ENCODE assay signal across 9 mouse cellular contexts in the genomic region with DNA sequence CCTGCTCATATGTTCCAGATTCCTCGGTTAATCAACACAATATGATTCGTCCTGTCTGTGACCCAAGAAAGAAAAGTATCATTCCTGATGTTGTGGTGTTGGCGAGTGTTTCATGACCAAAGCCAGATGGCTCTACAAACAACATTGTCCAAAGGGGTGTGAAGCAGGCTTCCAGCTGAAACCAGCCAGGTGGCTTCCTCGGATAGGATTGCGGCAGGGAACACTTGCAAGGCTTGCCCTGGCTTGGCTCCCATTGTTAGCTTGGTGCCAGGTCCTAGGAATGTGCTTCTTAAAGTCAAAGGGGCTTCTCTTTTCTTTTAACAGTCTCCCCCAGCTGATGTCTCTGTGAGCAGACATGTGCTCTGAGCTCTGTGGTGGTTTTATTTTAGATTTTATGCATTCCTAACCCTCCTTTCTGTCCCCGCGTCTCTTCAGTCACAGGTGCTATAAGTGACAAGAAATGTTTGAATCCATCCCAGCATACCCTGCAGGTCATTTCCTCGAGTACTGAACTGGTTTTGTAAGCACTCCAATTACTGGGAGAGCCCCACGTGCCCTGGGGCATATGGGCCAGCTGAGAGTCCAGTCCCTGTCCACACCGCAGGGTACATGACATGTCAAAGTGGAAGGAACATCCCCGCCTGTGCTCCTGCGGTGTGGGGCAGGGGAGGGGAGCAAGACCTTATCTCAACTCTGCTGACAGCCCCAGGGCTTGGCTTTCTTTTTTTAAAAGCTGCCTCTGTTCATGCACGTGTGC.
A peak's percentile ranks its signal among the peaks of the same experiment; 100 is the strongest.
DNase-seq lines count a peak whose midpoint lies in the region; ATAC-seq and TF ChIP-seq lines count a peak whose summit lies in the region.
"Had no signal": no experiment of that assay in that cellular context is flagged by ENCODE, and none has a peak within 500 bp of the region (broad histone marks: within the 10 kb centered on the region; RNA-seq: fewer than 3 reads in every experiment).

No protein-coding gene starts in this region.

- H3K4me2 ChIP-seq in forebrain, postnatal 0 days (ENCODE audit: low read depth): no peak overlapping the region
- H3K4me2 ChIP-seq in forebrain, embryonic 12.5 days: no peak overlapping the region
- no peak overlapping the region for H3K4me2 ChIP-seq in stomach, postnatal 0 days (replicated peaks; ENCODE audit: low read depth)
- H3K4me2 ChIP-seq in liver, postnatal 0 days (ENCODE audit: low read depth, low read length): no peak overlapping the region
- H3K4me2 ChIP-seq: liver, embryonic 13.5 days had no signal

- intact Hi-C loops in gastrocnemius, adult 2 months (cut with DNase I): loop anchor here (5.0 to 10.0 kb wide), 2 partner anchors 203 to 451 kb away; no protein-coding TSS in a partner anchor

- H3K27ac ChIP-seq in forebrain, postnatal 0 days (ENCODE audit: low read depth, low read length): peak overlapping the region; percentile 62
- H3K27ac ChIP-seq in forebrain, embryonic 12.5 days: no peak overlapping the region
- peak overlapping the region; percentile 66 for H3K27ac ChIP-seq in gastrocnemius, adult 2 months
- no peak overlapping the region for H3K27ac ChIP-seq in stomach, postnatal 0 days (replicated peaks)
- no peak overlapping the region for H3K27ac ChIP-seq in liver, postnatal 0 days (ENCODE audit: low read depth)
- H3K27ac ChIP-seq: liver, embryonic 13.5 days had no signal

- H3K4me1 ChIP-seq in forebrain, postnatal 0 days (ENCODE audit: insufficient read depth): peaks cover 8% of the 10 kb centered on the region; the same call in 1 of the 2 replicates
- peaks cover 4% of the 10 kb centered on the region; the same call in 1 of the 2 replicates for H3K4me1 ChIP-seq in forebrain, embryonic 12.5 days
- H3K4me1 ChIP-seq in stomach, postnatal 0 days (replicated peaks; ENCODE audit: control insufficient read depth, insufficient read depth): no peaks in the 10 kb centered on the region; the same call in 1 of the 2 replicates
- H3K4me1 ChIP-seq in liver, postnatal 0 days (ENCODE audit: insufficient read depth): no peaks in the 10 kb centered on the region
- H3K4me1 ChIP-seq: liver, embryonic 13.5 days had no signal

- no peaks in the 10 kb centered on the region for H3K36me3 ChIP-seq in forebrain, postnatal 0 days (ENCODE audit: insufficient read depth)
- H3K36me3 ChIP-seq in forebrain, embryonic 12.5 days (replicated peaks): no peaks in the 10 kb centered on the region
- H3K36me3 ChIP-seq in stomach, postnatal 0 days (ENCODE audit: control insufficient read depth, insufficient read depth, low read length): no peaks in the 10 kb centered on the region
- H3K36me3 ChIP-seq in liver, postnatal 0 days (replicated peaks; ENCODE audit: insufficient read depth, low read length): no peaks in the 10 kb centered on the region
- H3K36me3 ChIP-seq: liver, embryonic 13.5 days had no signal

- H3K9ac ChIP-seq in forebrain, postnatal 0 days: no peak overlapping the region
- H3K9ac ChIP-seq in forebrain, embryonic 12.5 days: no peak overlapping the region
- H3K9ac ChIP-seq in stomach, postnatal 0 days (ENCODE audit: low read length): no peak overlapping the region
- H3K9ac ChIP-seq in liver, postnatal 0 days (replicated peaks): no peak overlapping the region
- H3K9ac ChIP-seq: liver, embryonic 13.5 days had no signal

- TF ChIP-seq CTCF in forebrain, postnatal 0 days (IDR thresholded peaks at IDR 0.05; ENCODE audit: low read depth): no peak
- no peak for TF ChIP-seq CTCF in gastrocnemius, adult 2 months (IDR thresholded peaks at IDR 0.05)
- no peak for TF ChIP-seq CTCF in stomach, postnatal 0 days (IDR thresholded peaks at IDR 0.05; ENCODE audit: low read depth)
- no peak for TF ChIP-seq CTCF in liver, postnatal 0 days (IDR thresholded peaks at IDR 0.05; ENCODE audit: low read depth)

- peak; percentile 12; the same call in 1 of the 2 replicates for ATAC-seq in forebrain, postnatal 0 days
- ATAC-seq in forebrain, embryonic 12.5 days (ENCODE audit: low FRiP score): no peak
- no peak for ATAC-seq in stomach, postnatal 0 days (ENCODE audit: low FRiP score, low TSS enrichment)
- ATAC-seq in liver, postnatal 0 days: no peak

- no peak for DNase-seq in forebrain, postnatal 0 days
- DNase-seq in brain, adult 2 months (ENCODE audit: low read depth, low spot score): peak; percentile 93
- peak; percentile 68 for DNase-seq in gastrocnemius, adult 2 months
- DNase-seq in kidney, adult 9 months: peak; percentile 13
- DNase-seq in stomach, postnatal 0 days (ENCODE audit: low spot score): peak; percentile 19
- no peak for DNase-seq in liver, postnatal 0 days
- DNase-seq in neural tube, embryonic 10.5 days (ENCODE audit: extremely low spot score, low spot score): no peak
- DNase-seq: liver, embryonic 13.5 days had no signal

- no peak for TF ChIP-seq EP300 in stomach, postnatal 0 days (optimal IDR thresholded peaks at IDR 0.05)
- TF ChIP-seq EP300 in liver, postnatal 0 days (IDR thresholded peaks at IDR 0.05; ENCODE audit: low read depth): no peak

- H3K4me3 ChIP-seq in forebrain, postnatal 0 days (ENCODE audit: low read depth, low read length): no peak overlapping the region
- H3K4me3 ChIP-seq in forebrain, embryonic 12.5 days (replicated peaks): no peak overlapping the region
- H3K4me3 ChIP-seq in gastrocnemius, adult 2 months: peak overlapping the region; percentile 47
- H3K4me3 ChIP-seq in stomach, postnatal 0 days (ENCODE audit: low read depth, low read length): no peak overlapping the region
- H3K4me3 ChIP-seq in liver, postnatal 0 days (ENCODE audit: low read depth, low read length): no peak overlapping the region
- H3K4me3 ChIP-seq: liver, embryonic 13.5 days had no signal

- WGBS in forebrain, postnatal 0 days: 57% methylated on average over 13 of the region's 13 CpGs
- WGBS in forebrain, embryonic 12.5 days: 60% methylated on average over 13 of the region's 13 CpGs
- 45% methylated on average over 13 of the region's 13 CpGs for WGBS in stomach, postnatal 0 days
- 61% methylated on average over 13 of the region's 13 CpGs for WGBS in liver, postnatal 0 days (ENCODE audit: insufficient replicate concordance)

- no peaks in the 10 kb centered on the region for H3K27me3 ChIP-seq in forebrain, postnatal 0 days (ENCODE audit: insufficient read depth, low read length)
- no peaks in the 10 kb centered on the region for H3K27me3 ChIP-seq in forebrain, embryonic 12.5 days
- H3K27me3 ChIP-seq in stomach, postnatal 0 days (ENCODE audit: control insufficient read depth, insufficient read depth, low read length): no peaks in the 10 kb centered on the region
- no peaks in the 10 kb centered on the region for H3K27me3 ChIP-seq in liver, postnatal 0 days (ENCODE audit: insufficient read depth, low read length)
- H3K27me3 ChIP-seq: liver, embryonic 13.5 days had no signal

- H3K9me3 ChIP-seq in forebrain, postnatal 0 days (ENCODE audit: low read length): no peaks in the 10 kb centered on the region
- no peaks in the 10 kb centered on the region for H3K9me3 ChIP-seq in forebrain, embryonic 12.5 days
- no peaks in the 10 kb centered on the region for H3K9me3 ChIP-seq in stomach, postnatal 0 days (ENCODE audit: control insufficient read depth, low read length)
- H3K9me3 ChIP-seq in liver, postnatal 0 days (ENCODE audit: low read length): no peaks in the 10 kb centered on the region
- H3K9me3 ChIP-seq: liver, embryonic 13.5 days had no signal

Comparison
In these comparisons a context has a peak if more than half of its experiments do, and no peak if none do; other contexts are left out.
1. H3K27ac ChIP-seq: peak in forebrain, postnatal 0 days (single experiment) and gastrocnemius, adult 2 months (single experiment); none in forebrain, embryonic 12.5 days (single experiment), stomach, postnatal 0 days (single experiment) and liver, postnatal 0 days (single experiment).
2. DNase-seq: peak in brain, adult 2 months (single experiment), gastrocnemius, adult 2 months (single experiment), kidney, adult 9 months (single experiment) and stomach, postnatal 0 days (single experiment); none in forebrain, postnatal 0 days (single experiment), liver, postnatal 0 days (single experiment) and neural tube, embryonic 10.5 days (single experiment).